Mouse (Mus musculus) gastrocnemius, adult 18-20 months (tissue): ENCODE data around the gene C1s1. TPM values are rescaled to one million over a fixed set of nuclear protein-coding genes. Genes with fewer than 3 reads are reported as not detected.

Experiments used
- total RNA-seq, 2 experiments: library from RNA; stranded (reverse); gene quantifications; 2 replicates each; pipeline ENCODE4 v1.2.3; 2021

The C1s1 gene
- total RNA-seq, 2 experiments from 2014 or later, result 16.3 to 26.1 TPM

Other genes with a start within 250 kb of the C1s1 start
- gene Cd163, start 237.7 kb downstream of the C1s1 start, total RNA-seq, result 1 to 10 TPM; 6.6 to 6.9 TPM
- 10 to 100 TPM; 20.2 to 20.6 TPM for gene Pex5, start 127.3 kb downstream of the C1s1 start, total RNA-seq
- gene Clstn3, start 77.6 kb downstream of the C1s1 start, total RNA-seq, result 1 to 10 TPM in 1 of 2 experiments, under 1 TPM in 1; 0.34 to 1.1 TPM
- gene C1rl, start 49.2 kb downstream of the C1s1 start, total RNA-seq, result under 1 TPM; 0.50 to 0.57 TPM
- gene C1ra, start 30.0 kb downstream of the C1s1 start, total RNA-seq, result 10 to 100 TPM in 1 of 2 experiments, 1 to 10 TPM in 1; 8.4 to 10.8 TPM
- gene C1rb, start 27.9 kb upstream of the C1s1 start, total RNA-seq, result 1 to 10 TPM in 1 of 2 experiments, under 1 TPM in 1; 0.84 to 1.4 TPM
- under 1 TPM; 0.48 to 0.76 TPM for gene C1s2, start 93.7 kb upstream of the C1s1 start, total RNA-seq
- 10 to 100 TPM; 14.4 to 17.8 TPM for gene Lpcat3, start 120.7 kb upstream of the C1s1 start, total RNA-seq
- 10 to 100 TPM; 58.4 to 60.4 TPM for gene Emg1, start 169.8 kb upstream of the C1s1 start, total RNA-seq
- 100 to 1,000 TPM; 134 to 155 TPM for gene Phb2, start 170.0 kb upstream of the C1s1 start, total RNA-seq
- 1 to 10 TPM in 1 of 2 experiments, under 1 TPM in 1; 0.90 to 1.1 TPM for gene Ptpn6, start 196.4 kb upstream of the C1s1 start, total RNA-seq
- 100 to 1,000 TPM; 162 TPM for gene Grcc10, start 199.0 kb upstream of the C1s1 start, total RNA-seq
- not detected for gene Gm45234, start 213.7 kb upstream of the C1s1 start, total RNA-seq
- 10 to 100 TPM; 44.0 to 56.4 TPM for gene Atn1, start 214.2 kb upstream of the C1s1 start, total RNA-seq
- gene Eno2, start 227.3 kb upstream of the C1s1 start, total RNA-seq, result 1 to 10 TPM in 1 of 2 experiments, under 1 TPM in 1; 0.87 to 1.2 TPM
- gene Lrrc23, start 237.4 kb upstream of the C1s1 start, total RNA-seq, result under 1 TPM in 1 of 2 experiments, not detected in 1; 0.31 TPM